Mouse (Mus musculus) brain, embryonic 14.5 days (tissue): ENCODE measurements around the gene Coq8a.

Source experiments
- CTCF ChIP-seq: fragments of 200-500 bp; IDR thresholded peaks from 2 replicates; pipeline ENCODE4 v1.5.1; 2012; ENCODE audit warnings: inconsistent platforms, mild to moderate bottlenecking, moderate library complexity, borderline replicate concordance; ENCODE audit not compliant: insufficient read depth, insufficient read length; ENCODE audit errors: extremely low read depth
- POLR2A ChIP-seq: fragments of 200-500 bp; IDR thresholded peaks from 2 replicates; pipeline ENCODE4 v1.6.1; 2012; ENCODE audit warnings: mild to moderate bottlenecking, inconsistent platforms, borderline replicate concordance; ENCODE audit not compliant: poor library complexity, insufficient read depth, insufficient read length, severe bottlenecking; ENCODE audit errors: extremely low read depth

- no peak for TF ChIP-seq CTCF
- no peak for TF ChIP-seq POLR2A
Measured at GRCm38 (mm10) chr1:180178340-180178739, 21.1 kb downstream of the Coq8a start.
